Mouse (Mus musculus) cerebellum, adult (tissue): ENCODE results near the gene Srpk2.
"Not testable (repeated sequence)": the region's sequence is repeated elsewhere in the genome, so short reads cannot be mapped to it uniquely, and the experiment has no call there.

Experiments
- ATAC-seq: cut with Nextera tagmentation; 2 replicates; pipeline ENCODE4 v1.9.2; 2017; ENCODE audit warnings: mild to moderate bottlenecking, moderate library complexity, mixed read lengths; ENCODE audit not compliant: insufficient number of reproducible peaks, low FRiP score, low TSS enrichment

The Srpk2 gene

DNA sequence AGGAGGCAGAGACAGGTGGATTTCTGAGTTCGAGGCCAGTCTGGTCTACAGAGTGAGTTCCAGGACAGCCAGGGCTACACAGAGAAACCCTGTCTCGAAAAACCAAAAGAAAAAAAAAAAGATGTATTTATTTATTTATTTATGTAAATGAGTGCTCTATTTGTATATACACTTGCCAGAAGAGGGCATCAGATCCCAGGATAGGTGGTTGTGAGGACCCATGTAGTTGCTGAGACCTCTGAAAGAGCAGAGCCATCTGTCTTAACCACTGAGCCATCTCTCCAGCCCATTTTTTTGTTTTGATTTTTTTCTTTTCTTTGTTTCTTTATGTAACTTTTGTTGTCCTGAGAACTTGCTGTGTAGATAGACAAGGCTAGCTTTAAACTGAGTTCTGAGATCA is 230.9 kb downstream of the Srpk2 start:
- not testable (repeated sequence) for ATAC-seq
